Mouse (Mus musculus): Measurements from ENCODE around the gene Mdm4.

DNA sequence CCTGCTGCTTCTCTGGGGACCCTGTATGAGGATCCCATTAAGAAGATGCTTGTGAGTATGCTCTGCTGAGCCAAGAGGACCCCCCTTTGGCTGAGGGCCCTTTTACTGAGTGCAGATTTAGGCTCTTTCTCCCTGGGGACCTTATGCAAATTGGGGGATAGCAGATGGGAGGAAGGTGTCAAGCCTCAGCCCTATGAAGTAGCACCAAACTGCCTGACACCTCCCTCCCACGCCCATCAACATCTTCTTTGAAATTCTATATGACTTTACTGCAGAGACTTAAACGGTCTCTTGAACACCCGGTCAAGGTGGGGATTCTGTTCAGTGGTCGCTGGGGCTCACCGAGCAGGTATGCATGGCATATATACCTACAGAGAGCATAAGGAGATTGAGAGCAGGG, 22.7 kb upstream of the Mdm4 start:
- TF ChIP-seq POLR2A (IDR thresholded peaks at IDR 0.05; ENCODE audit: insufficient read length, low read depth) (no peak), E2F4 (IDR thresholded peaks at IDR 0.05; ENCODE audit: insufficient read depth) (no peak), MYOG (IDR thresholded peaks at IDR 0.05; ENCODE audit: control insufficient read depth in 1 of 3, insufficient read depth in 1 of 3, insufficient read length in 2 of 3, low read depth in 2 of 3) (no peak), MAX (IDR thresholded peaks at IDR 0.05; ENCODE audit: low read depth) (no peak), USF1 (IDR thresholded peaks at IDR 0.05; ENCODE audit: low read depth) (no peak), TCF3 (IDR thresholded peaks at IDR 0.05; ENCODE audit: insufficient read length, low read depth) (no peak), POLR2AphosphoS2 (IDR thresholded peaks at IDR 0.05; ENCODE audit: insufficient read length, low read depth) (no peak), TCF12 (IDR thresholded peaks at IDR 0.05; ENCODE audit: insufficient read depth, poor library complexity, severe bottlenecking) (no peak), SRF (IDR thresholded peaks at IDR 0.05; ENCODE audit: control insufficient read depth, insufficient read length, low read depth) (no peak), MYOD1 (IDR thresholded peaks at IDR 0.05; ENCODE audit: control insufficient read depth in 1 of 3, insufficient read length in 2 of 3, low read depth in 2 of 3) (no peak), REST (IDR thresholded peaks at IDR 0.05; ENCODE audit: insufficient read depth, insufficient read length) (no peak), CEBPB (IDR thresholded peaks at IDR 0.05; ENCODE audit: insufficient read depth, poor library complexity, severe bottlenecking) (no peak)

Data from myocyte (in vitro differentiated cells).